Mouse (Mus musculus): ENCODE measurements at regions not wholly inside any gene's neighbourhood (a gene's known extent, or its start where the extent isn't known, plus 50 kb on each side); places are given as distances from the start of the nearest gene placed in this dataset.
A peak's percentile ranks its signal among the peaks of the same experiment; 100 is the strongest.

DNA sequence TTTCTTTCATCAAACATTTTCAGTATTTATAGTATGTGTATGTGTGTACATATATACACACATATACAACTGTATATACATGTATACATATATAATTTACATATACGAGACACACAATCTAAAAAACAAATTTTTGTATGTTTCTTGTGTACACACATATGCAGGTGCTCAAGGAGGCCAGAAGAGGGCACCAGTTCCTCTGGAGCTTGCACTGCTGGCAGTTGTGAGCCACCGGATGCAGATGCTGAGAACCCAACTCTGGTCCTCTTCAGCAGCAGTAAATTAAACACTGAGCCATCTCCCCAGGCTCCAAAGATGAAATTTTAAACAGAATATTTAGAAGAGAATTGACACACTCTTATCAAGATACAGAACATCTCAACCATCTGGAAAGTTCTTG lies 67.4 kb upstream of the Stard3nl start:
- H3K4me1 ChIP-seq (ENCODE audit: control insufficient read depth in 1 of 2, insufficient read depth in 2 of 2) = no peaks in the 10 kb centered on the region
- in situ Hi-C loops (cut with MboI; ENCODE audit: low pct_ligation_motif_present, low pct_unique_long_range_greater_than_20kb, low sequenced_read_pairs) = no loop called here
- peak in 1 of 2 experiments; percentile 33; a peak in 2 of 4 replicates for TF ChIP-seq CTCF (conservative IDR thresholded peaks at IDR 0.05 in 1 of 2, IDR thresholded peaks at IDR 0.05 in 1 of 2; ENCODE audit: low read depth in 2 of 2, low read length in 2 of 2)
- TF ChIP-seq ZMIZ1 (IDR thresholded peaks at IDR 0.05; ENCODE audit: low read depth, low read length) = no peak
- TF ChIP-seq RAD21 (IDR thresholded peaks at IDR 0.05; ENCODE audit: low read depth, low read length) = peak; percentile 27
- peak; percentile 23; the same call in 1 of the 2 replicates for TF ChIP-seq SMC3 (IDR thresholded peaks at IDR 0.05; ENCODE audit: low read depth, low read length)
- no peak overlapping the region for H3K4me2 ChIP-seq (ENCODE audit: insufficient read depth, low read depth, poor library complexity, severe bottlenecking)
- no peak overlapping the region for H3K27ac ChIP-seq (ENCODE audit: insufficient read depth, low read depth)
- dilution Hi-C loops (cut with MboI; ENCODE audit: extremely low pct_ligation_motif_present, extremely low pct_unique_long_range_greater_than_20kb, low sequenced_read_pairs) = no loop called here
- H3K9me3 ChIP-seq (replicated peaks; ENCODE audit: low read length) = peaks cover 2% of the 10 kb centered on the region
- H3K9ac ChIP-seq (ENCODE audit: insufficient read depth, low read depth) = no peak overlapping the region
- H3K27me3 ChIP-seq (replicated peaks) = no peaks in the 10 kb centered on the region
- DNase-seq (ENCODE audit: extremely low read depth) = no peak
- H3K36me3 ChIP-seq (replicated peaks in 1 of 2; ENCODE audit: control insufficient read depth in 1 of 2, insufficient read depth in 1 of 2, low read length in 1 of 2) = no peaks in the 10 kb centered on the region
- no peaks in the 10 kb centered on the region for H3K79me2 ChIP-seq (replicated peaks; ENCODE audit: control insufficient read depth, extremely low read depth, insufficient read depth, poor library complexity, severe bottlenecking)
- H3K4me3 ChIP-seq (replicated peaks in 1 of 3; ENCODE audit: low read depth in 2 of 3, low read length in 2 of 3, poor library complexity in 1 of 3) = no peak overlapping the region

DNA sequence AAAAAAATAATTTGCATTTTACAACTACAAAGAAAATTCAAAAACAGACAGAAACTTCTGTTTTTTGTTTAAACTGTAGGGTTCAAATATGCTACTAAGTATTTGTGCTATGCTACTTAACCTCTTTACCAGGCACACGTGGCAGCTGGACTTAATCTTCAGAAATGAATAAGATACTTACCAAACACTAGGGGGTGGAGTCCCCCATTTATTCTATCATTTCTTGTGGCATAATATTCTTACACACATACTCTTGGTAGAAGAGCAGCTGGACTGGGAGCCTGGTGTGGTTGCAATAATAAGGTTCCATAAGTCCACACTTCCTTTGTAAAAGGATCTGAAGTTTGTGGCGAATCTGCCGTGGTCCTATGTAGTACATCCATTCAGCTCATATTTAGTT lies 53.8 kb upstream of the Stard3nl start:
- Histone ChIP-seq H3K9me3 (replicated peaks; ENCODE audit: low read length) (no peaks in the 10 kb centered on the region), H3K79me2 (replicated peaks; ENCODE audit: control insufficient read depth, extremely low read depth, insufficient read depth, poor library complexity, severe bottlenecking) (no peaks in the 10 kb centered on the region), H3K4me2 (ENCODE audit: insufficient read depth, low read depth, poor library complexity, severe bottlenecking) (no peak overlapping the region), H3K36me3 (replicated peaks in 1 of 2; ENCODE audit: control insufficient read depth in 1 of 2, insufficient read depth in 1 of 2, low read length in 1 of 2) (no peaks in the 10 kb centered on the region), H3K27me3 (replicated peaks) (no peaks in the 10 kb centered on the region), H3K9ac (ENCODE audit: insufficient read depth, low read depth) (no peak overlapping the region), H3K4me1 (ENCODE audit: control insufficient read depth in 1 of 2, insufficient read depth in 2 of 2) (peaks cover 0 to 10% of the 10 kb centered on the region in 2 experiments; a peak in 3 of 4 replicates), H3K27ac (ENCODE audit: insufficient read depth, low read depth) (no peak overlapping the region), H3K4me3 (replicated peaks in 1 of 3; ENCODE audit: low read depth in 2 of 3, low read length in 2 of 3, poor library complexity in 1 of 3) (no peak overlapping the region)
- dilution Hi-C loops (cut with MboI; ENCODE audit: extremely low pct_ligation_motif_present, extremely low pct_unique_long_range_greater_than_20kb, low sequenced_read_pairs) = no loop called here
- DNase-seq (ENCODE audit: extremely low read depth) = no peak
- TF ChIP-seq MEF2A (IDR thresholded peaks at IDR 0.05; ENCODE audit: borderline replicate concordance, low read depth, low read length) (no peak), CTCF (conservative IDR thresholded peaks at IDR 0.05 in 1 of 2, IDR thresholded peaks at IDR 0.05 in 1 of 2; ENCODE audit: low read depth in 2 of 2, low read length in 2 of 2) (peak in 1 of 2 experiments; percentile 22; a peak in 2 of 4 replicates), SMC3 (IDR thresholded peaks at IDR 0.05; ENCODE audit: low read depth, low read length) (peak; percentile 11; the same call in 1 of the 2 replicates), RAD21 (IDR thresholded peaks at IDR 0.05; ENCODE audit: low read depth, low read length) (peak; percentile 21)
- in situ Hi-C loops (cut with MboI; ENCODE audit: low pct_ligation_motif_present, low pct_unique_long_range_greater_than_20kb, low sequenced_read_pairs) = no loop called here

Measured in CH12.LX (cell line).